Mouse (Mus musculus): ENCODE measurements around the gene Mycn. TPM values are rescaled to one million over a fixed set of nuclear protein-coding genes. Genes with fewer than 3 reads are reported as not detected.

Mycn gene
- 50.3 and 63.6 TPM in 2 replicates for polyA plus RNA-seq (2014; fragmentation: Nextera tagmentation; extraction: Ambion mirVana)

- peaks cover 19% of the 10 kb centered on the region for H3K4me1 ChIP-seq (replicated peaks; ENCODE audit: control insufficient read depth, insufficient read depth, low read length)
- peak within 1 kb of the TSS; percentile 70 for H3K4me3 ChIP-seq (replicated peaks; ENCODE audit: low read length)
- DNase-seq (ENCODE audit: low spot score) (peak; percentile 87), ATAC-seq (ENCODE audit: low FRiP score) (peak; percentile 83)
- peaks cover 18% of the 10 kb centered on the region; the same call in 1 of the 2 replicates for H3K36me3 ChIP-seq (replicated peaks; ENCODE audit: control insufficient read depth, insufficient read depth)
- peak within 1 kb of the TSS; percentile 96 for H3K27ac ChIP-seq
- H3K4me2 ChIP-seq (replicated peaks) = peak within 1 kb of the TSS; percentile 98
- H3K9ac ChIP-seq = peak within 1 kb of the TSS; percentile 93
- under 1% methylated on average over 36 of the region's 38 CpGs for WGBS
- no peaks in the 10 kb centered on the region for H3K27me3 ChIP-seq (ENCODE audit: control insufficient read depth, insufficient read depth, low read length)
- no peaks in the 10 kb centered on the region for H3K9me3 ChIP-seq (ENCODE audit: control insufficient read depth, low read length)
Measured at GRCm38 (mm10) chr12:12941661-12942363, at the start of gene Mycn. TSS of gene Mycn (minus strand) at chr12:12941914.

GRCm38 (mm10) chr12:12987376-12987775 lies 45.7 kb upstream of the Mycn start:
- Histone ChIP-seq H3K27me3 (ENCODE audit: control insufficient read depth, insufficient read depth, low read length) (no peaks in the 10 kb centered on the region), H3K4me2 (replicated peaks) (no peak overlapping the region), H3K36me3 (replicated peaks; ENCODE audit: control insufficient read depth, insufficient read depth) (no peaks in the 10 kb centered on the region), H3K9me3 (ENCODE audit: control insufficient read depth, low read length) (no peaks in the 10 kb centered on the region), H3K27ac (no peak overlapping the region), H3K9ac (no peak overlapping the region), H3K4me1 (replicated peaks; ENCODE audit: control insufficient read depth, insufficient read depth, low read length) (no peaks in the 10 kb centered on the region), H3K4me3 (replicated peaks; ENCODE audit: low read length) (no peak overlapping the region)
- ATAC-seq (ENCODE audit: low FRiP score) (no peak), DNase-seq (ENCODE audit: low spot score) (no peak)
- 75% methylated on average over 8 of the region's 8 CpGs for WGBS

- 83% methylated on average over 20 of the region's 20 CpGs for WGBS
- no peak overlapping the region for H3K9ac ChIP-seq
- no peaks in the 10 kb centered on the region for H3K27me3 ChIP-seq (ENCODE audit: control insufficient read depth, insufficient read depth, low read length)
- no peak overlapping the region for H3K4me2 ChIP-seq (replicated peaks)
- no peak overlapping the region for H3K27ac ChIP-seq
- ATAC-seq (ENCODE audit: low FRiP score) (no peak), DNase-seq (ENCODE audit: low spot score) (no peak)
- no peaks in the 10 kb centered on the region for H3K36me3 ChIP-seq (replicated peaks; ENCODE audit: control insufficient read depth, insufficient read depth)
- no peaks in the 10 kb centered on the region for H3K9me3 ChIP-seq (ENCODE audit: control insufficient read depth, low read length)
- no peaks in the 10 kb centered on the region for H3K4me1 ChIP-seq (replicated peaks; ENCODE audit: control insufficient read depth, insufficient read depth, low read length)
- H3K4me3 ChIP-seq (replicated peaks; ENCODE audit: low read length) = no peak overlapping the region
Measured at GRCm38 (mm10) chr12:12986612-12987206, 45.0 kb upstream of the Mycn start.

GRCm38 (mm10) chr12:12983032-12983431 lies 41.3 kb upstream of the Mycn start:
- ATAC-seq (ENCODE audit: low FRiP score) (no peak), DNase-seq (ENCODE audit: low spot score) (no peak)
- Histone ChIP-seq H3K4me3 (replicated peaks; ENCODE audit: low read length) (no peak overlapping the region), H3K9ac (no peak overlapping the region), H3K9me3 (ENCODE audit: control insufficient read depth, low read length) (no peaks in the 10 kb centered on the region), H3K4me2 (replicated peaks) (no peak overlapping the region), H3K27ac (no peak overlapping the region), H3K27me3 (ENCODE audit: control insufficient read depth, insufficient read depth, low read length) (no peaks in the 10 kb centered on the region), H3K4me1 (replicated peaks; ENCODE audit: control insufficient read depth, insufficient read depth, low read length) (no peaks in the 10 kb centered on the region), H3K36me3 (replicated peaks; ENCODE audit: control insufficient read depth, insufficient read depth) (no peaks in the 10 kb centered on the region)
- 87% methylated on average over 1 of the region's 1 CpGs for WGBS

GRCm38 (mm10) chr12:12975397-12975796 lies 33.7 kb upstream of the Mycn start:
- H3K36me3 ChIP-seq (replicated peaks; ENCODE audit: control insufficient read depth, insufficient read depth) = no peaks in the 10 kb centered on the region
- H3K4me2 ChIP-seq (replicated peaks) = no peak overlapping the region
- ATAC-seq (ENCODE audit: low FRiP score) (no peak), DNase-seq (ENCODE audit: low spot score) (peak; percentile 39)
- no peaks in the 10 kb centered on the region for H3K9me3 ChIP-seq (ENCODE audit: control insufficient read depth, low read length)
- H3K27me3 ChIP-seq (ENCODE audit: control insufficient read depth, insufficient read depth, low read length) = no peaks in the 10 kb centered on the region
- no peak overlapping the region for H3K4me3 ChIP-seq (replicated peaks; ENCODE audit: low read length)
- H3K4me1 ChIP-seq (replicated peaks; ENCODE audit: control insufficient read depth, insufficient read depth, low read length) = no peaks in the 10 kb centered on the region
- 58% methylated on average over 1 of the region's 1 CpGs for WGBS
- H3K27ac ChIP-seq = no peak overlapping the region
- no peak overlapping the region for H3K9ac ChIP-seq

- Histone ChIP-seq H3K4me2 (replicated peaks) (no peak overlapping the region), H3K27me3 (ENCODE audit: control insufficient read depth, insufficient read depth, low read length) (no peaks in the 10 kb centered on the region), H3K9me3 (ENCODE audit: control insufficient read depth, low read length) (no peaks in the 10 kb centered on the region), H3K9ac (no peak overlapping the region), H3K4me3 (replicated peaks; ENCODE audit: low read length) (no peak overlapping the region), H3K36me3 (replicated peaks; ENCODE audit: control insufficient read depth, insufficient read depth) (no peaks in the 10 kb centered on the region), H3K4me1 (replicated peaks; ENCODE audit: control insufficient read depth, insufficient read depth, low read length) (no peaks in the 10 kb centered on the region), H3K27ac (no peak overlapping the region)
- 68% methylated on average over 8 of the region's 8 CpGs for WGBS
- ATAC-seq (ENCODE audit: low FRiP score) (no peak), DNase-seq (ENCODE audit: low spot score) (no peak)
Measured at GRCm38 (mm10) chr12:12972756-12973435, 31.2 kb upstream of the Mycn start.

GRCm38 (mm10) chr12:12967946-12968345 lies 26.2 kb upstream of the Mycn start:
- ATAC-seq (ENCODE audit: low FRiP score) (no peak), DNase-seq (ENCODE audit: low spot score) (no peak)
- Histone ChIP-seq H3K27ac (no peak overlapping the region), H3K4me2 (replicated peaks) (no peak overlapping the region), H3K4me3 (replicated peaks; ENCODE audit: low read length) (no peak overlapping the region), H3K27me3 (ENCODE audit: control insufficient read depth, insufficient read depth, low read length) (no peaks in the 10 kb centered on the region), H3K9me3 (ENCODE audit: control insufficient read depth, low read length) (no peaks in the 10 kb centered on the region), H3K9ac (no peak overlapping the region), H3K36me3 (replicated peaks; ENCODE audit: control insufficient read depth, insufficient read depth) (no peaks in the 10 kb centered on the region), H3K4me1 (replicated peaks; ENCODE audit: control insufficient read depth, insufficient read depth, low read length) (no peaks in the 10 kb centered on the region)
- 84% methylated on average over 2 of the region's 2 CpGs for WGBS

GRCm38 (mm10) chr12:12964856-12965255 lies 23.1 kb upstream of the Mycn start:
- no peak overlapping the region for H3K4me3 ChIP-seq (replicated peaks; ENCODE audit: low read length)
- ATAC-seq (ENCODE audit: low FRiP score) = no peak

GRCm38 (mm10) chr12:12947606-12948005 lies 5.9 kb upstream of the Mycn start:
- Histone ChIP-seq H3K4me1 (replicated peaks; ENCODE audit: control insufficient read depth, insufficient read depth, low read length) (0 out of 2 replicates have a peak, but pooled peaks cover 7% of the 10 kb centered on the region), H3K27ac (no peak overlapping the region), H3K36me3 (replicated peaks; ENCODE audit: control insufficient read depth, insufficient read depth) (no peaks in the 10 kb centered on the region), H3K9ac (no peak overlapping the region), H3K4me2 (replicated peaks) (no peak overlapping the region), H3K9me3 (ENCODE audit: control insufficient read depth, low read length) (no peaks in the 10 kb centered on the region), H3K4me3 (replicated peaks; ENCODE audit: low read length) (no peak overlapping the region), H3K27me3 (ENCODE audit: control insufficient read depth, insufficient read depth, low read length) (no peaks in the 10 kb centered on the region)
- ATAC-seq (ENCODE audit: low FRiP score) = no peak
- WGBS = 81% methylated on average over 4 of the region's 4 CpGs
- DNase-seq (ENCODE audit: low spot score) = no peak

More at GRCm38 (mm10) chr12:12964856-12965255, 23.1 kb upstream of the Mycn start:
- no peaks in the 10 kb centered on the region for H3K9me3 ChIP-seq (ENCODE audit: control insufficient read depth, low read length)
- no peak overlapping the region for H3K27ac ChIP-seq
- H3K4me1 ChIP-seq (replicated peaks; ENCODE audit: control insufficient read depth, insufficient read depth, low read length) = no peaks in the 10 kb centered on the region
- DNase-seq (ENCODE audit: low spot score) = no peak
- no peaks in the 10 kb centered on the region for H3K27me3 ChIP-seq (ENCODE audit: control insufficient read depth, insufficient read depth, low read length)
- no peaks in the 10 kb centered on the region for H3K36me3 ChIP-seq (replicated peaks; ENCODE audit: control insufficient read depth, insufficient read depth)
- H3K9ac ChIP-seq = no peak overlapping the region
- H3K4me2 ChIP-seq (replicated peaks) = no peak overlapping the region
- 93% methylated on average over 3 of the region's 3 CpGs for WGBS
